Mouse (Mus musculus) adrenal gland, postnatal 4 days (tissue): ENCODE measurements around the gene Mrpl24. TPM values are rescaled to one million over a fixed set of nuclear protein-coding genes. Genes with fewer than 3 reads are reported as not detected.

Experiments
- DNase-seq, 2 experiments: peaks; one replicate each; pipeline ENCODE4 v3.0.0; 2021 to 2022; ENCODE audit warnings: low spot score in 2 of 2, mixed read lengths in 2 of 2
- total RNA-seq, 2 experiments: library from RNA; stranded (reverse); gene quantifications; 2 replicates each; pipeline ENCODE4 v1.2.3; 2021

Gene Mrpl24
- total RNA-seq, 2 experiments from 2014 or later: 135 to 138 TPM

GRCm38 (mm10) chr3:87945781-87946540 is 26.7 kb downstream of the Mrpl24 start:
- DNase-seq: no peak

- no peak for DNase-seq
These were observed 27.2 kb downstream of the Mrpl24 start for GRCm38 (mm10) chr3:87946541-87946860.

- no peak for DNase-seq
These were observed 27.9 kb downstream of the Mrpl24 start for GRCm38 (mm10) chr3:87947056-87947810.

- no peak for DNase-seq
These were observed 28.5 kb downstream of the Mrpl24 start for GRCm38 (mm10) chr3:87947811-87948199.

GRCm38 (mm10) chr3:87948378-87949265 is 29.3 kb downstream of the Mrpl24 start, which contains the start of gene Crabp2:
TSS of gene Crabp2 (plus strand) at chr3:87948666.
- no peak for DNase-seq

GRCm38 (mm10) chr3:87949266-87949954 is 30.1 kb downstream of the Mrpl24 start:
- DNase-seq: no peak

- DNase-seq: no peak
These were observed 30.7 kb downstream of the Mrpl24 start for GRCm38 (mm10) chr3:87949955-87950515.

GRCm38 (mm10) chr3:87951946-87952345 is 32.6 kb downstream of the Mrpl24 start:
- DNase-seq: no peak

GRCm38 (mm10) chr3:87952440-87952839 is 33.1 kb downstream of the Mrpl24 start:
- no peak for DNase-seq

- DNase-seq: no peak
These were observed 38.8 kb downstream of the Mrpl24 start for GRCm38 (mm10) chr3:87958056-87958455.

- DNase-seq: no peak
These were observed 39.2 kb downstream of the Mrpl24 start for GRCm38 (mm10) chr3:87958476-87958875.

GRCm38 (mm10) chr3:87958967-87959366 is 39.7 kb downstream of the Mrpl24 start:
- DNase-seq: no peak

GRCm38 (mm10) chr3:87959371-87959770 is 40.1 kb downstream of the Mrpl24 start:
- DNase-seq: no peak

GRCm38 (mm10) chr3:87960191-87960585 is 40.9 kb downstream of the Mrpl24 start:
- DNase-seq: no peak

- peak; percentile 57 to 75 for DNase-seq
These were observed 41.4 kb downstream of the Mrpl24 start for GRCm38 (mm10) chr3:87960586-87961191.

GRCm38 (mm10) chr3:87970184-87970938 is 51.1 kb downstream of the Mrpl24 start:
- DNase-seq: no peak

- DNase-seq: no peak
These were observed 51.7 kb downstream of the Mrpl24 start, which contains the start of gene Nes for GRCm38 (mm10) chr3:87970939-87971488. TSS of gene Nes (plus strand) at chr3:87971078.

GRCm38 (mm10) chr3:87971489-87972202 is 52.3 kb downstream of the Mrpl24 start:
- no peak for DNase-seq
